Mouse (Mus musculus) heart, postnatal 25 days (tissue): ENCODE results near the gene Csnk2b. TPM values are rescaled to one million over a fixed set of nuclear protein-coding genes. Genes with fewer than 3 reads are reported as not detected.

Experiments used
- DNase-seq: peaks from one replicate; pipeline ENCODE4 v3.0.0; 2022; ENCODE audit warnings: low spot score
- intact Hi-C: fragments of 180-260 bp; cut with DNase I; formaldehyde crosslinking; loops from one replicate; pipeline ENCODE4 v1.15.1; 2025
- total RNA-seq, 2 experiments: library from RNA; stranded (reverse); gene quantifications; 2 replicates each; pipeline ENCODE4 v1.2.3; 2021

The Csnk2b gene
- total RNA-seq, 2 experiments from 2014 or later, result 155 to 167 TPM

DNA sequence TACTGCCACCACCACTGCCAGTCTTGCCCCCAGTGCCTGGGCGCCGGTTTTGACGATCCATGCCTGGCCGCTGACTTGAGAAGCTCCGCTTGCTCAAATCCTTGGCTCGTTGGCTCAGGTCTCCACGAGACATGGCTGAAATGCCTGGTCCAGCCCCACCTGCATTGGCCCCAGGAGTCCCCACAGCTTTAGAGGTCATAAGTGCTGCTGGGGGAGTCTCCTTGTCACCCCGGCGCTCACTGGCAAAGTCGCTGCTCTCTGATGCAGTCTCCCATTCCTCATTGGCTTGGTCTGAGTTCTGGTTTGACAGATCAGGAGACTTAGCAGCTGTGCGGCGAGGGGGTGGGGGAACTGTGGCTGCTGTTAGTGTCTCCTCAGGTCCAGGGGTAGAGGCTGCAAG is 33.6 kb upstream of the Csnk2b start:
- intact Hi-C loops, result no loop called here
- DNase-seq, result no peak

DNA sequence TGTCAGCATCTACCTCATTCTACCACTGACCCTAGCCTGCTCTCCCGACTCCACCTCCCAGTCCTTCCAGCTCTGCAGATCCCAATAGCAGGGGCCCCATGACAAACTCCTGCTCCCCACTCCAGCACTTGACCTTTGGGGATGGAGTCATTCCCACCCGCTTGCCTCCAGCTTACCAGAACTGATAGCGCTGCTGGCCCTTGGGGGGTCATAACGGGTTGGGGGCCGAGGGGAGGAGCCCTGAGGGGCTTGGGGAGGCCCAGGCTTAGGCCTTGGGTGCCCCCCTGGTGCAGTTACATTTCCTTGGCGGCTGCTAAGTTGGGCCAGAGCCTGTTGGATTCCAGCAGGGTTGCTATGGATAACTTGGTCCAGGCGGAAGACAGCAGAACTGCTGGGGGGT is 32.8 kb upstream of the Csnk2b start:
- no peak for DNase-seq
- intact Hi-C loops, result no loop called here

DNA sequence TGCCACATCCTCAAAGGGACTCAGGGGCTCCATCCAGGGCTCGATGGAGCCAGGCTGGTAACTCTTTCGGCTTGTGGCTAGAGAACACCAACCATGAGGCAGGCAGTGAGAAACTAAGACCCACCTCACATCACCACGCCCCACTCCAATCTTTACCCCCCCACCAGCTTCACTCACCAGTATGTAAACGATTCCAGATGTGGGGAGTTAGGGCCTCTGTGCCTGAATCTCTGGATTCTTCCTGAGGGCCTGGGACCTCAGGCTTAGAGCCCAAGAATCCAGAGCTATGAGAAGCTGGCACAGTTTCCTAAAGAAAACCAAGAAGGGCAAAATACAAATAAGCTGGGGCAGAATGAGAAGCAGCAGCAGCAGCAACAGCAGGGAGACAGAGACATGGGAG is 32.1 kb upstream of the Csnk2b start:
- intact Hi-C loops, result no loop called here
- DNase-seq, result no peak

DNA sequence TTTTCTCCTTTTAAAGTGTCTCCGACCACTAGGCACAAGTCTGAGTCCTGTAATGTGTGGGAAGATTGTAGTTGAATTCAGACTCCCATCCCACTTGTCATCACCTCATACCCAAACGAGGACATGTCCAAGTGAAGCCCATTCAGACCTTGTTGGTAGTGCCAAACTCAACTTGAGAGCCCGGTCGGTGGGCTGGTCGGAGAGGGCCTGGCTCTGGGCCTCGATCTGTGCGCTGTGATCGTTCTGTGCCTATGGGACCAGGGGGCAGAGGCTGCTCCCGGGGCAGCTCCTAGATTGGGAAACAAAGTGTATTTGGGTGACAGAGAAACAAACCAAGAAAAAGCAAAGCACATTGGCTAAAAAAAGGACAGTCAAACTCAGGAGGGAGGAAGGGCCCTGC is 31.2 kb upstream of the Csnk2b start:
- intact Hi-C loops, result no loop called here
- no peak for DNase-seq

DNA sequence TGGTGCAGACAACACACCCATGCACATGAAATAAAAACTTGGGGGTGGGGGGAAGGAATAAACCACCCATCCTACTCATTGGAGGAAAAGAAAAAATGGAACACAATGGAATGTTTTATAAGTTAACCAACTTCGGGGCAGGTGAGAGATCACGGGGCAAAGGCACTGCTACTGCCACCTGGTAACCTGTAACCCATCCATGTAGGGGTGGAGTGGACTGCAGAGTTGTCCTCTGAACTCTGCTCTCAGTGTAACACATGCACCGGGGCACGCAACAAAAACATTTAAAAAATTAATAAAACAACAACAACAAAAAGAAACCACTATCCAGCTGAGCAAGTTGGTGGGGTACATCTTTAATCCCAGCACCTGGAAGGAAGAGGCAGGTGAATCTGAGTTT is 30.3 kb upstream of the Csnk2b start:
- intact Hi-C loops, result no loop called here

DNA sequence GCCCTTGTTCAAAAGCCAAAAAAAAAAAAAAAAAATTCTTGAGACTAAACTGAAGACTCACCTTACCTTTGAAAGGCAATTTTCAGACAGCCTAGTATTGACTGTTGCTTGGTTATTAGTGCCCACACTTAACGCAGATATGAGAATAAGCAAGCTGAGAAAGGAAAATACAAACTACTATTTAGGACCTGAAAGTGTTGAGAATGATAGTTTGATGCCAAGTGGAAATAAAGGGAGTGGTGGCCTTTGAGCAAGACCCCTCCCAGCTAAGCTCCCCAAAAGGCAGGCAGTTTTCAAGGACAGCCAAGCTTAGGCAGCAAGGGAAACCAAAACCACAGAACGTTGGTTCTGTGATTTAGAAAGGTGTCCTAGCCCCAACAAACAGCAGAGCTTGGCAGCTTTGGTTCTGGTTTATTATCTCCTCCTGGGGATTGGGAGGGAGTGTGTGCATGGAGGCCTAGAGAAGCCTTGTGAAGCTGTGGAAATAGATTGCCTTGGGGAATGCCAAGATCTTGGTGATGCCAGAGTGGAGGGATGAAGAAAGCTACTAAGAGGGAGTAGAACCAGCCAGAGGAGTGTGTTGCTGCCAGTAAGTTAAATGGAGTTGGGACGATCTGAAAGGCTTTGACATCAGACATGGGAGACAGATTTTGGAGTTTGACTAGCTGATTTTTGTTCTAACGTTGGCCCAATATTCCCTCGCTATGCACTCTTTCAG is 26.2 kb upstream of the Csnk2b start:
- intact Hi-C loops, result no loop called here
- DNase-seq, result no peak

More for the DNA sequence above, 30.3 kb upstream of the Csnk2b start:
- no peak for DNase-seq

DNA sequence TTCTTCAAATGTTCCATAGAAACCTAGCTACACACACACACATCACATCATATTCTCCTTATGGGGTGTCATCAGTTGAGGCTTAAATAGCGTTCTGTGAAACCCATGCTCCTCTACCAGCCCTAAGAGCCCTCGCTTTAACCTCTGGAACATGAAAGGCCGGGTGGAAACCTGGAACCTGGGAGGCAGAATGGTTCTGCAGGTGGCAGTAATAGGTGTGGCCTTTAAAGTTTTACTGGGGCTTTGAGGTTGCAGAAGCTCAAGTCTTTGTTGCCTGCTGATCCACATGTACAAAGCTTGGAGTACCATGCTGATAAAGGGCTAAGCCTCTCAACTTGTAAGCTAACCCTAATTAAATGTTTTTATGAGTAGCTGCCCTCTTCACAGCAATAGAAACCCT is 25.5 kb upstream of the Csnk2b start:
- intact Hi-C loops, result no loop called here
- no peak for DNase-seq

DNA sequence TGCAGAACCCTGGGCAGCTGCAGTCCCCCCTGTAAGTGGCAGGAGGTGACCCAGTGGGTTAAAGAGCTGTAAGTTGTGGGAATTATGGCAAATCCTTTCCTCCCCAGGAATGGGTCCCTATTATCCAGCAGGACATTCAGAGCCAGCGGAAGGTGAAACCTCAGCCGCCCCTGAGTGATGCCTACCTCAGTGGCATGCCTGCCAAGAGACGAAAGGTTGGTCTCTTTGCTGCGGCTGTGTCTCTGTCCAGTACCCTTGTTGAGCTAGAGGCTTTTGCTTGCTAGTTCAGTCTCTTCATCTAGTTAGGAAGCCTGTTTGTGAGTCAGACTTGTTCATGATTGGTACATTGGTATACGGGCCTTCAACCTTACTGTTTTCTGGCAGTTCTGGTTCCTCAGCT is 24.3 kb upstream of the Csnk2b start:
- no peak for DNase-seq
- intact Hi-C loops, result no loop called here

DNA sequence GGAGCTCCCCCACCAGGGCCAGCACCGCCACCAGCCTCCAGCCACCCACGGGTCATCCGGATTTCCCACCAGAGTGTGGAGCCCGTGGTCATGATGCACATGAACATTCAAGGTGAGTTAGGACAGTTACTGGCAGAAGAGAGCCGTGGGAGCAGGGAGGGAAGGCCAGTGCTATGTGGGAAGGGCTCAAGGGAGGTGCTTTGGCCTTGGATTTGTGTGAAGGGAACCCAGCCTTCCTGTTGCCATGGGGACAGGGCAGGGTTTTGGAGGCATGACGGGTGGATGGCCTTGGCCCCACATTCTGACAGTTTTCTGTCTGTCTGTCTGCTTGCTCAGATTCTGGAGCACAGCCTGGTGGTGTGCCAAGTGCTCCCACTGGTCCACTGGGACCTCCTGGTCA is 20.1 kb upstream of the Csnk2b start:
- intact Hi-C loops, result no loop called here

DNA sequence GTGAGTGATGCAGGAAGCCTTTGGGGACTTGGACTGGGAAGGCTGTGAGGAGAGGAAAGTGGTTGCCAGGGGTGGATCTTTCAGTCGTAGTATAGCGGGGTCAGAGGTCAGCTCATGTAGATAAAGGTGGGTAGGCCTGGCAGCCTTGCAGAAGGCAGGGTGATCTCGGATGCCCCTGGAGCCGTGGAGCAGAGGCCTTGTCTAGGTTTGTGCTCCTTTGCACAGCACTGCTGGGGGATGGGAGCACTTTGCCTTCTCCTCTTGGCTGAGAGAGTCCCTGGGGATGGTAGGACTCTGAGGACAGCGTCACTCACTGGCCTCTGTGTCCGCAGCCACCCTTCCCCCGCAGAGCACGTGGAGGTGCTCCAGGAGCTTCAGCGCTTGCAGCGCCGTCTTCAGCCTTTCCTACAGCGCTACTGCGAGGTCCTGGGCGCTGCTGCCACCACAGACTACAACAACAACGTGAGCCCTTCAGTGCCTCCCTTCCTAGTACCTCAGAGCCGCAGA is 18.7 kb upstream of the Csnk2b start:
- no peak for DNase-seq
- intact Hi-C loops, result no loop called here

More for the DNA sequence above, 20.1 kb upstream of the Csnk2b start:
- DNase-seq, result no peak

DNA sequence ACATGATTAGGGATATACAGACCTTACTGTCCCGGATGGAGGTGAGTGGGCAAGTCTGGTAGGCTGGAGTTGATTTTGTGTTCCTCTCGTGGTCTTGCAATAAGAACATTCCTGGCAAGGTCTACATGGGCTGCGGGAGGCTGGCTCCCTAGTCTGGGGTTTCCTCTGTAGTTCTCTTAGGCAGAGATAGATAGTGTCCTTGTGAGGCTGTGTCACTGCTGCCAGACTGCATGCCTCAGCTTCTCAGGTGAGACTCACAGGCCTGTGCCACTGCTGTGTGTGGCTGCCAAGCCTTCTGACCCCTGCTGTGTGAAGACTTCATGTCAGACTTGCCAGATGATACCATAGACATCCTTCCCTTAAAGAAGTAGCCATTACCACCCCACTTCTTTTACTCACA is 17.4 kb upstream of the Csnk2b start:
- intact Hi-C loops, result loop anchor here (2.0 kb wide), 1 partner anchor 24 kb away; no protein-coding TSS in a partner anchor
- no peak for DNase-seq

DNA sequence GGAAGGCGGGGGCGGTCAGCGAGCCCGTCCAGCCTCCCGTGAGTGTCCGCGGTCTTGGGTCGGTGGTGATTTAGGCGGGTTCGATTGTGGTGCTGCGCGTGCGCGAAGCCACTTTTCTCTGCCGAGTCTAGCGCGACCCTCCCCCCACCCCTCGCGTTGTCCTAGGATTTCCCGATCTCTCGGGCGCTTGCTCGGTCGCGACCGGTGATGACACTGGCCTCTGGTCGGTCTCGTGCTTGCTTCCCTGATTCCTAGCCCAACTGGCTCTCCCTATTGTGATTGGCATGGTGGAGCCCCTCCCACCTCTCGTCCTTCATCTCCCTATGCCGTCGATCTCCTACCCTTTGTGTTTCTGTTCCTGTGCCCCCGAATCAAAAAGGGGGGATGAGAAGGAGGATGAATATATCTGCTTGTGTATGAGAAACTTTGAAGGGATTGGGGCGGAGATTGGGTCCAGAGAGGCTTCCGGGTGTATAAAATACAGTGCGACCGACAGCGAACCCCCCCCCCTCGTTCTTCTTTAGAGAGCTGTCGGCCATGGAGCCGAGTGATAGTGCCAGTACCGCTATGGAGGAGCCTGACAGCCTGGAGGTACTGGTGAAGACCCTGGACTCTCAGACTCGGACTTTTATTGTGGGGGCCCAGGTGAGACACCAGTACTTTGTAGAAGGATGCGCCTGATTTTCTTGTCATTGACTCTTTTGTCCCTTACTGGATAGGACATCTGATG is 13.9 kb upstream of the Csnk2b start:
- intact Hi-C loops, result no loop called here
- no peak for DNase-seq

DNA sequence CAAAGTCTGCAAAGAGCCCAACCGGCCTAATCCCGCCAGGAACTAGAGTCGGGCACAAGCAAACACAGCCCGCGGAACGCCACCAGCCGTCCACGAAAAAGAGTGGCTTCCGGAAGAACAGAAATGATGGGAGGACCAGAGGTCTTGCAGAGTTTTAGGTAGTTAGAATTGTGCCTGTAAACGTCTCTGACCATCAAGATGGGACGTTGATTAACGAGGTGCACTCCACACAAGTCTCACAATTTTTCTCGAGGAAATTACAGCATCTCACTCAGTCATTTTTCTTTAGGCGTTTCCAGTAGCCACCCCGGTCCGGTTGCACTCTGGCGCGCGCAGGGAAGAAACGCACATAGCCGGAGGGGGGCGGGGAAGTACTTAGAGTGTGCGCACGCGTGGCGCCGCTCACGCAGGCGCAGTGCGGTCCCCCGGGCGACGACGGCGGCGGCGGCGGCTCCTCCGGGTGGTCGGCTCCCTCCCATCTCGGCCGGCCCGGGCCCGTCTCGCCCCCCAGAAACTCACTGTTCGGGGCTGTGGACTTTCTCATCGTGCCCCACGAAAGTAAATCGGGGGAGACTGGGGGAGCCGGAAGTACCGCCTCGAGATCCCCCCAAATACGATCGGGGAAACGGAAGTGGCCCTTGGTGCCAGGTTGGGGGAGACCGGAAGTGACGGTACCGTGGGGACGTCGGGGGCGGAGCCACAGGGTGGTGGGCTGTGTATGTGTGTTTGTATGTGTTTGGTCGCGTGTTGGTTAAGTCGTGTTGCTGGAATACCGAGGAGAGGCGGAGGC is 13.1 kb upstream of the Csnk2b start, which contains the start of gene Bag6:
Bag6 (plus strand) TSS at position 378 of the 790 bp plus-strand sequence.
- DNase-seq, result peak; percentile 91
- intact Hi-C loops, result no loop called here

DNA sequence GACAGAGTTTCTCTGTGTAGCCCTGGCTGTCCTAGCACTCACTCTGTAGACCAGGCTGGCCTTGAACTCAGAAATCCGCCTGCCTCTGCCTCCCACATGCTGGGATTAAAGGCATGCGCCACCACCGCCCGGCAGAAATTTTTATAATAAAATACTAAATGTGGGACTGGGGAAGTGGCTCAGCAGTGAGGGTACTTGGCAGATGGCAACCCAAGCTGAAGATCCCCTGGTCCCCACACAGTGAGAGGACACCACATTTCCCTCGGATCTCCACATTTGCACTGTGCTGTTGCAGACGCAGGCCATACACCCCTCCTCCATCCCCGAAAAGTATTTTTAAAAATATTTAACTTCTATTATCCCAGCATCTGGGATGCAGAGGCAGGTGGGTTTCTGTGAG is 11.7 kb upstream of the Csnk2b start:
- no peak for DNase-seq
- intact Hi-C loops, result no loop called here

DNA sequence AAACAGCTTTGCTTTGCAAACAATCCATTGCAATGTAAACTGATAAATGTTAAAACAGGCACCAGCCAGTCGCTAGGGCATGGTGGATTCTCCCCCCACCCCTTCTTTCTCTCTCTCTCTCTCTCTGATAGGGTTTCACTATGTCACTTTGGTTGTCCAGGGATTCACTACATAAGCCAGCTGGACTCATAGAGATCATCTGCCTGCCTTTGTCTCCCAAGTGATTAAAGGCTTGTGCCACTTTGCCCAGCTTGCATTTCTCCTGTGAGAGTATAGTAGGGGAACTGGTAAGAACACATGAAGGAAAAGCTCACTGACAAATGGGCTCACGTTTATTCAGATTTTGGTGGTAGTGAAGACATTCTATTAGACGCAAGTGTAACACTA is 10.3 kb upstream of the Csnk2b start:
- intact Hi-C loops, result no loop called here

DNA sequence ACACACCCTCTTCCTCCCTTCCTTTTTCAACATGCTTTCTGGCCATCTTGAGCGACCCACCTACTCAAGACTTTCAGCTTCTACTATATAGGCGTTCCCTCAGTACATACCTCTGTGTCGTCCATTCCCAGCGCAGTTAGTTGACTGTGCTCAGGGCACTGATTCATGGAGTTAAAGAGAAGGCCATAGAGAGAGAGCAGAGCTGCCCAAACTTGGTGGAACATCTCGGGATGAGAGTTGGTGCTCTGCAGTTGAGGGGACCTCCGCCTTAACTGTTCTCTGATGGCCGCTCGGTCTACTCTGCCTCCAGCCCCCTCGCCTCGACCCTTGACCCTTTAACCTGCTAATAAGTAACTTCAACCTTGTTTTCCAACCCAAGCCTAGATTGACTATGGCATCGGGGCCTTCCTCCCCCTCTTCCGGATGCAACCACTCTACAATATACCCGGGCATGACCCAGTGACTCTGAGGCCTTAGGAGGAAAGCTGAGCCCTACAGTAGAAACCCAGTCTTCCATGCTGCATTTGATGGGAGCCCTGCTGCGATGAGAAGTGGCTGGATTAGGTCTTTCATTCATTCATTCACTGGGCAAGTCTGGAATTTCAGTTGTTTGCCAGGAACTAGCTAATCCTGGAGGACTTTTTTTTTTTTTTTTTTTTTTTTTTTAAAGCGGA is 9.8 kb upstream of the Csnk2b start, which contains the start of gene Apom:
Apom (minus strand) TSS at position 551 of the 674 bp plus-strand sequence.
- DNase-seq, result no peak
- intact Hi-C loops, result no loop called here

More for the DNA sequence above, 10.3 kb upstream of the Csnk2b start:
- DNase-seq, result no peak

DNA sequence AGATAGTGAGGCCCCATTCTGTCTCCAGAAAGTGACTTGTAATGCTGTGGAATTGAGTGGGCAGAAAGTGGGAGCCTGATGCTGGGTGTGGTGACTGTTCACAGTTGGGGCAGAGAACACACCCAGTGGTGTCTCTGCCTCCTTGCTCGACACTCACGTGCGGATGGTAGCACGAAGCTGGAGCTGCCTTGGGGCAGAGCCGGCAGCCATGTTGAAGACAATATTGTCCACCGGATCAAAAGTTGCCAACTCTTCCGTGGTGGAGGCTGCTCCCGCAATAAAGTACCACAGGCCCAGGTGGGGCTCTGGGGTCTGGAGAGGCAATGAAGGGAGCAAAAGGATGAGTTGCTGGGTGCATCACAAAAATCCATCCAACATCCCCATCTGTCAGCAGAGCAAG is 9.2 kb upstream of the Csnk2b start:
- DNase-seq, result no peak
- intact Hi-C loops, result no loop called here

DNA sequence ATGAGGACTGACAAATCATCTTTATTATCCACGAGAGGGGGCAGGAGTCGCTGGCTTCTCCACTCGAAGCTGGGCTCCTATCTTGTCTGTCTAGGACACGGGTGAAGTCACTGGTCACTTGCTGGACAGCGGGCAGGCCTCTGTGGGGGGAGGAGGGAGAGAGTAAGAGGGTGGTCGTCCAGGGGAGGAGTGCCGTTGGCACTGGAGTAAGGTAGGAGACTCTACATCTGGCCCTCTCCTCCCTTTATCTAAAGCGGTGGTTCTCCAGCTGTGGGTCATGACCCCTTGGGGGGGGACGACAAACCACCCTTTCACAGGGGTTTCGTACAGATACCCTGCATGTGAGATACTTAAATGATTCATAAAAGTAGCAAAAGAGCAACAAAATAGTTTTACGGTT is 7.1 kb upstream of the Csnk2b start:
- intact Hi-C loops, result no loop called here
- DNase-seq, result no peak

DNA sequence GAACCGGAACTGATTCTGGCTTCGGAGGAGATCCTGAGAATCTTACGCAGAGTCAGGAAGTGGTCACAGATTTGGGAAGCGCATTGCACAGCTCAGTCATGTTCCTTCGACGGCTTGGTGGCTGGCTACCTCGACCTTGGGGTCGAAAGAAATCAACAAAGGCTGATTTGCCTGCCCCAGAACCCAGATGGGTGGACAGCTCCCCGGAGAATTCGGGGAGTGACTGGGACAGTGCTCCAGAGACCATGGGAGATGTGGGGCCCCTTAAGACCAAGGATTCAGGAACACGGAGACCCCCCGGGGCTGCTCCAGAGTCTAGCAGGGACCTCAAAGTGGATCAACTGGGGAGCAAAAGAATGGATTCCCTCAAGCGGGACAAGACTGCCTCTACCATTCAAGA is 5.2 kb upstream of the Csnk2b start:
- DNase-seq, result no peak
- intact Hi-C loops, result no loop called here

DNA sequence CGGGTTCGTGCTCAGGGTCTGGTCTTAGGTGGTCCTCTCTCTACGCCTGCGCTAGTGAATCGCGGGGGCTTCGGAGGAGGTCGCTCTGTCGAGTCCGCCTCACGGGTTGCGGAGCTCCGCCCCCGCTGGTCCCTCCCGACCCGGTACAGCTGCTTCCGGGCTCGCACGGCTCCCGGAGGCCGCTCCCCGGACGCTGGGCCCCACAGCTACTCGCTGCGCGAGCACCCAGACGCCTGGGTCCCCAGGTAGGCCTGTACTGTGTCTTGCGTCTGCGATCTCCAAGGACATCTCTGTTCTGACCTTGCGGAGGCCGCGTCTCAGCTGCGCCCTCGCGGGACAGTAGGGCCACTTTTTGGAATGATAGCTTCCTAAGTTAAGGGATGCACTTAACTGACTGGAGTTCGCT is 4.4 kb upstream of the Csnk2b start, which contains the start of gene D17H6S53E:
D17H6S53E (plus strand) TSS at position 168 of the 406 bp plus-strand sequence.
- peak; percentile 67 for DNase-seq
- intact Hi-C loops, result no loop called here
